Mouse (Mus musculus): Measurements from ENCODE around the gene Gdf1.

DNA sequence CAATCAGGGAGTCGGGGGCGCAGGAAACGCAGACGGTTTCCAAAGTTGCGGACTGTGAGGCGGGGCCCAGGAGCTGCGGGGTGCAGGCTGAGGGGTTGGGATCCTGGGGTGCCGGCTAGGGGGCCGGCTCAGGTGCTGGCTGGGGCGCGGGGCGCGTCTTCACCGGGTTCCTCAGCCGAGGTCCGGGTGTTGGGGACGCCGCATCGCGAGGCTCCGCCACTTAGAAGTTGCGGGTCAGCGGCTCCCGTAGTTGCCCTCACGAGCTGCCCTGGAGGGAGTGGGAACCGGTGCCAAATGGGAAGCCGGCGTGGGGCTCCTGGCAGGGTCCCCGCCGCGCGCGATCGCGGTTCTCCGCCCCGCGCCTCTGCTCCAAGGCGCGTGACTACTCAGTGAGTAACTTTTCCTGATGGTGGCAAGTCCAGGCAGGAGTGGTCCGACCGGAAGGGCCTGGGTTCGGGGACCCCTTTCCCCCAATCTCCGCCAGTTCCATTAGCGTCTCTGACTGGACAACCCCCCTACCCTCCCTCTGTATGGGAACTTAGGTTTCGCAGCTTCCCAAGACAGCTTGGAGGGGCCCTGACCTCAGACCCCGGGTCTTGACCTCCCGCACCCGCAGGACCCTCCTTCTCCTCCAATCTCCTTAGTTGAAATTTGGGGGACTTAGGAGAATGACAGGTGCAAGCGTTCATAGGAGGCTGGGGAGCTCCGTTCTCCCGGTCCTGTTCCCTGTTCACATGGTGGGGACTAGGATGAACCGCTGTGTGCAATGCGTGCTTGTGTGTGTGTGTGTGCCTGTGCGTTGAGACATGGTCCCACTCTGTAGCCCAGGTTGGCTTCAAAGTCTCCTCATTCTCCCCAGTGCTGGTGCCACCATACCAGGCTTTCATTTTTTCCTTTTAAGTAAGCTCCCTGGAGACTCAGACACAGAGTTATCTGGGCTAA, 46.2 kb upstream of the Gdf1 start:
- no peak for TF ChIP-seq CTCF (IDR thresholded peaks at IDR 0.05; ENCODE audit: extremely low read depth, insufficient read length, insufficient replicate concordance, low read depth, low read length)
- TF ChIP-seq POLR2A (IDR thresholded peaks at IDR 0.05; ENCODE audit: low read depth, low read length), result no peak
